Mouse (Mus musculus): Measurements from ENCODE around the gene Slx4. TPM values are rescaled to one million over a fixed set of nuclear protein-coding genes. Genes with fewer than 3 reads are reported as not detected.
A peak's percentile ranks its signal among the peaks of the same experiment; 100 is the strongest.

Slx4 gene
- polyA plus RNA-seq (2015; fragmentation: Nextera tagmentation; extraction: Ambion mirVana), result 17.2 and 17.4 TPM in 2 replicates

GRCm38 (mm10) chr16:4003489-4004398, at the start of gene Slx4:
Slx4 (minus strand) TSS chr16:4003770.
- H3K9ac ChIP-seq (ENCODE audit: low read length), result peak within 1 kb of the TSS; percentile 89
- peaks cover 14% of the 10 kb centered on the region for H3K4me1 ChIP-seq (ENCODE audit: control insufficient read depth, insufficient read depth, low read length)
- 0 out of 2 replicates have a peak, but pooled peaks cover 3% of the 10 kb centered on the region for H3K36me3 ChIP-seq (ENCODE audit: control insufficient read depth, insufficient read depth, low read length)
- peak; percentile 97 for ATAC-seq (ENCODE audit: insufficient read depth, low FRiP score)
- H3K4me3 ChIP-seq (replicated peaks; ENCODE audit: low read length), result peak within 1 kb of the TSS; percentile 81
- H3K4me2 ChIP-seq (ENCODE audit: low read depth, low read length), result peak within 1 kb of the TSS; percentile 80
- H3K27ac ChIP-seq (ENCODE audit: low read length), result peak within 1 kb of the TSS; percentile 89
- under 1% methylated on average over 58 of the region's 58 CpGs for WGBS
- H3K27me3 ChIP-seq (ENCODE audit: control insufficient read depth, insufficient read depth, low read length), result no peaks in the 10 kb centered on the region
- no peaks in the 10 kb centered on the region for H3K9me3 ChIP-seq (replicated peaks; ENCODE audit: control insufficient read depth, low read length)

- H3K36me3 ChIP-seq (ENCODE audit: control insufficient read depth, insufficient read depth, low read length), result peaks cover 24% of the 10 kb centered on the region; the same call in 1 of the 2 replicates
- H3K27me3 ChIP-seq (ENCODE audit: control insufficient read depth, insufficient read depth, low read length), result no peaks in the 10 kb centered on the region
- H3K4me1 ChIP-seq (ENCODE audit: control insufficient read depth, insufficient read depth, low read length), result no peaks in the 10 kb centered on the region
- no peak overlapping the region for H3K27ac ChIP-seq (ENCODE audit: low read length)
- no peak overlapping the region for H3K4me3 ChIP-seq (replicated peaks; ENCODE audit: low read length)
- no peak overlapping the region for H3K9ac ChIP-seq (ENCODE audit: low read length)
- H3K4me2 ChIP-seq (ENCODE audit: low read depth, low read length), result no peak overlapping the region
- ATAC-seq (ENCODE audit: insufficient read depth, low FRiP score), result no peak
- 91% methylated on average over 4 of the region's 4 CpGs for WGBS
- H3K9me3 ChIP-seq (replicated peaks; ENCODE audit: control insufficient read depth, low read length), result no peaks in the 10 kb centered on the region
Measured at GRCm38 (mm10) chr16:4052601-4053000, 49.0 kb upstream of the Slx4 start.

GRCm38 (mm10) chr16:4045524-4045923, 42.0 kb upstream of the Slx4 start:
- no peaks in the 10 kb centered on the region for H3K4me1 ChIP-seq (ENCODE audit: control insufficient read depth, insufficient read depth, low read length)
- H3K27me3 ChIP-seq (ENCODE audit: control insufficient read depth, insufficient read depth, low read length), result no peaks in the 10 kb centered on the region
- no peaks in the 10 kb centered on the region for H3K9me3 ChIP-seq (replicated peaks; ENCODE audit: control insufficient read depth, low read length)
- H3K36me3 ChIP-seq (ENCODE audit: control insufficient read depth, insufficient read depth, low read length), result peaks cover 23% of the 10 kb centered on the region
- no peak overlapping the region for H3K27ac ChIP-seq (ENCODE audit: low read length)
- no peak for ATAC-seq (ENCODE audit: insufficient read depth, low FRiP score)
- H3K4me2 ChIP-seq (ENCODE audit: low read depth, low read length), result no peak overlapping the region
- 87% methylated on average over 4 of the region's 4 CpGs for WGBS
- H3K9ac ChIP-seq (ENCODE audit: low read length), result no peak overlapping the region
- no peak overlapping the region for H3K4me3 ChIP-seq (replicated peaks; ENCODE audit: low read length)

- Histone ChIP-seq H3K27me3 (ENCODE audit: control insufficient read depth, insufficient read depth, low read length) (no peaks in the 10 kb centered on the region), H3K4me2 (ENCODE audit: low read depth, low read length) (no peak overlapping the region), H3K9ac (ENCODE audit: low read length) (no peak overlapping the region), H3K9me3 (replicated peaks; ENCODE audit: control insufficient read depth, low read length) (no peaks in the 10 kb centered on the region), H3K36me3 (ENCODE audit: control insufficient read depth, insufficient read depth, low read length) (peaks cover 23% of the 10 kb centered on the region), H3K4me3 (replicated peaks; ENCODE audit: low read length) (no peak overlapping the region), H3K27ac (ENCODE audit: low read length) (no peak overlapping the region), H3K4me1 (ENCODE audit: control insufficient read depth, insufficient read depth, low read length) (no peaks in the 10 kb centered on the region)
- no peak for ATAC-seq (ENCODE audit: insufficient read depth, low FRiP score)
- WGBS, result 97% methylated on average over 2 of the region's 2 CpGs
Measured at GRCm38 (mm10) chr16:4044093-4044492, 40.5 kb upstream of the Slx4 start.

- H3K9ac ChIP-seq (ENCODE audit: low read length), result no peak overlapping the region
- no peak overlapping the region for H3K4me2 ChIP-seq (ENCODE audit: low read depth, low read length)
- no peaks in the 10 kb centered on the region for H3K4me1 ChIP-seq (ENCODE audit: control insufficient read depth, insufficient read depth, low read length)
- H3K9me3 ChIP-seq (replicated peaks; ENCODE audit: control insufficient read depth, low read length), result no peaks in the 10 kb centered on the region
- no peak overlapping the region for H3K4me3 ChIP-seq (replicated peaks; ENCODE audit: low read length)
- H3K27ac ChIP-seq (ENCODE audit: low read length), result no peak overlapping the region
- ATAC-seq (ENCODE audit: insufficient read depth, low FRiP score), result no peak
- no peaks in the 10 kb centered on the region for H3K27me3 ChIP-seq (ENCODE audit: control insufficient read depth, insufficient read depth, low read length)
- 98% methylated on average over 4 of the region's 4 CpGs for WGBS
- peaks cover 28% of the 10 kb centered on the region for H3K36me3 ChIP-seq (ENCODE audit: control insufficient read depth, insufficient read depth, low read length)
Measured at GRCm38 (mm10) chr16:4041646-4042045, 38.1 kb upstream of the Slx4 start.

- Histone ChIP-seq H3K4me1 (ENCODE audit: control insufficient read depth, insufficient read depth, low read length) (no peaks in the 10 kb centered on the region), H3K27me3 (ENCODE audit: control insufficient read depth, insufficient read depth, low read length) (no peaks in the 10 kb centered on the region), H3K4me2 (ENCODE audit: low read depth, low read length) (no peak overlapping the region), H3K27ac (ENCODE audit: low read length) (no peak overlapping the region), H3K9ac (ENCODE audit: low read length) (no peak overlapping the region), H3K36me3 (ENCODE audit: control insufficient read depth, insufficient read depth, low read length) (peaks cover 21% of the 10 kb centered on the region), H3K4me3 (replicated peaks; ENCODE audit: low read length) (no peak overlapping the region), H3K9me3 (replicated peaks; ENCODE audit: control insufficient read depth, low read length) (no peaks in the 10 kb centered on the region)
- WGBS, result 84% methylated on average over 5 of the region's 5 CpGs
- ATAC-seq (ENCODE audit: insufficient read depth, low FRiP score), result no peak
Measured at GRCm38 (mm10) chr16:4040206-4040605, 36.6 kb upstream of the Slx4 start.

- no peaks in the 10 kb centered on the region for H3K27me3 ChIP-seq (ENCODE audit: control insufficient read depth, insufficient read depth, low read length)
- no peak overlapping the region for H3K27ac ChIP-seq (ENCODE audit: low read length)
- no peak for ATAC-seq (ENCODE audit: insufficient read depth, low FRiP score)
- no peak overlapping the region for H3K4me3 ChIP-seq (replicated peaks; ENCODE audit: low read length)
- no peaks in the 10 kb centered on the region for H3K4me1 ChIP-seq (ENCODE audit: control insufficient read depth, insufficient read depth, low read length)
- H3K36me3 ChIP-seq (ENCODE audit: control insufficient read depth, insufficient read depth, low read length), result peaks cover 15% of the 10 kb centered on the region; the same call in 1 of the 2 replicates
- H3K4me2 ChIP-seq (ENCODE audit: low read depth, low read length), result no peak overlapping the region
- H3K9ac ChIP-seq (ENCODE audit: low read length), result no peak overlapping the region
- WGBS, result 87% methylated on average over 7 of the region's 7 CpGs
- no peaks in the 10 kb centered on the region for H3K9me3 ChIP-seq (replicated peaks; ENCODE audit: control insufficient read depth, low read length)
Measured at GRCm38 (mm10) chr16:4037690-4038089, 34.1 kb upstream of the Slx4 start.

- Histone ChIP-seq H3K36me3 (ENCODE audit: control insufficient read depth, insufficient read depth, low read length) (peaks cover 15% of the 10 kb centered on the region; the same call in 1 of the 2 replicates), H3K9ac (ENCODE audit: low read length) (no peak within 1 kb of the TSS), H3K4me1 (ENCODE audit: control insufficient read depth, insufficient read depth, low read length) (no peaks in the 10 kb centered on the region), H3K27me3 (ENCODE audit: control insufficient read depth, insufficient read depth, low read length) (no peaks in the 10 kb centered on the region), H3K27ac (ENCODE audit: low read length) (no peak within 1 kb of the TSS), H3K9me3 (replicated peaks; ENCODE audit: control insufficient read depth, low read length) (no peaks in the 10 kb centered on the region), H3K4me2 (ENCODE audit: low read depth, low read length) (no peak within 1 kb of the TSS), H3K4me3 (replicated peaks; ENCODE audit: low read length) (no peak within 1 kb of the TSS)
- ATAC-seq (ENCODE audit: insufficient read depth, low FRiP score), result no peak
- WGBS, result 84% methylated on average over 5 of the region's 5 CpGs
Measured at GRCm38 (mm10) chr16:4036807-4037206, 33.2 kb upstream of the Slx4 start, which contains the start of gene Dnase1. Dnase1 (plus strand) TSS chr16:4036942.

- ATAC-seq (ENCODE audit: insufficient read depth, low FRiP score), result no peak
- peaks cover 15% of the 10 kb centered on the region; the same call in 1 of the 2 replicates for H3K36me3 ChIP-seq (ENCODE audit: control insufficient read depth, insufficient read depth, low read length)
- no peak overlapping the region for H3K9ac ChIP-seq (ENCODE audit: low read length)
- H3K4me1 ChIP-seq (ENCODE audit: control insufficient read depth, insufficient read depth, low read length), result no peaks in the 10 kb centered on the region
- H3K9me3 ChIP-seq (replicated peaks; ENCODE audit: control insufficient read depth, low read length), result no peaks in the 10 kb centered on the region
- no peak overlapping the region for H3K27ac ChIP-seq (ENCODE audit: low read length)
- 86% methylated on average over 2 of the region's 2 CpGs for WGBS
- H3K27me3 ChIP-seq (ENCODE audit: control insufficient read depth, insufficient read depth, low read length), result no peaks in the 10 kb centered on the region
- no peak overlapping the region for H3K4me2 ChIP-seq (ENCODE audit: low read depth, low read length)
- no peak overlapping the region for H3K4me3 ChIP-seq (replicated peaks; ENCODE audit: low read length)
Measured at GRCm38 (mm10) chr16:4035575-4035974, 32.0 kb upstream of the Slx4 start.

All from stomach, embryonic 16.5 days (tissue).